Mouse (Mus musculus) midbrain, embryonic 14.5 days (tissue): ENCODE data around the gene S100a6. TPM values are rescaled to one million over a fixed set of nuclear protein-coding genes. Genes with fewer than 3 reads are reported as not detected.

ENCODE experiments used
- ATAC-seq: fragments of 200-750 bp; cut with Nextera tagmentation; 2 replicates; pipeline ENCODE4 v1.8.0; 2017; ENCODE audit warnings: moderate number of reproducible peaks, moderate library complexity; ENCODE audit not compliant: low FRiP score, low TSS enrichment
- DNase-seq: peaks from one replicate; pipeline ENCODE4 v3.0.0-alpha.2; 2015
- H3K27ac ChIP-seq: fragments of 300-500 bp; sonication (generic); replicated peaks from 2 replicates; pipeline ENCODE4 v1.5.1; 2014; ENCODE audit warnings: mild to moderate bottlenecking, low read depth, low read length, moderate library complexity
- H3K27me3 ChIP-seq: fragments of 300-500 bp; sonication (generic); 2 replicates; pipeline ENCODE4 v1.6.1; 2014; ENCODE audit warnings: low read length, control low read depth, mixed read lengths; ENCODE audit not compliant: control insufficient read depth, insufficient read depth
- H3K36me3 ChIP-seq: fragments of 300-500 bp; sonication (generic); 2 replicates; pipeline ENCODE4 v1.6.1; 2014; ENCODE audit warnings: low read length, control low read depth; ENCODE audit not compliant: control insufficient read depth, insufficient read depth
- H3K4me1 ChIP-seq: fragments of 300-500 bp; sonication (generic); 2 replicates; pipeline ENCODE4 v1.6.1; 2014; ENCODE audit warnings: mild to moderate bottlenecking, antibody characterized with exemption, low read length, control low read depth; ENCODE audit not compliant: control insufficient read depth, insufficient read depth
- H3K4me2 ChIP-seq: fragments of 300-500 bp; sonication (generic); 2 replicates; pipeline ENCODE4 v1.6.1; 2014; ENCODE audit warnings: mild to moderate bottlenecking, low read length, moderate library complexity
- H3K4me3 ChIP-seq: fragments of 300-500 bp; sonication (generic); replicated peaks from 2 replicates; pipeline ENCODE4 v1.5.1; 2014; ENCODE audit warnings: low read depth, low read length
- H3K9ac ChIP-seq: fragments of 300-500 bp; sonication (generic); replicated peaks from 2 replicates; pipeline ENCODE4 v1.6.1; 2014; ENCODE audit warnings: mild to moderate bottlenecking, low read length, moderate library complexity
- H3K9me3 ChIP-seq: fragments of 300-500 bp; sonication (generic); 2 replicates; pipeline ENCODE4 v1.6.1; 2016; ENCODE audit warnings: low read length, control low read depth, mixed read lengths; ENCODE audit not compliant: control insufficient read depth
- WGBS: fragments of 180-500 bp; shearing (Covaris S2); extraction: QIAGEN DNeasy Blood & Tissue Kit; methylation state at CpG from one replicate; pipeline ENCODE4 v1.1.7; 2014; 5-methylcytosine and 5-hydroxymethylcytosine counted together
- polyA plus RNA-seq: library from polyadenylated mRNA; unstranded; fragments of >200 nt; fragmentation: Nextera tagmentation; extraction: Ambion mirVana; gene quantifications from 2 replicates; pipeline ENCODE4 v1.2.1, GENCODE M21; 2014

S100a6 gene
- polyA plus RNA-seq, 1 experiment from 2014 or later: 32.0 TPM

- Histone ChIP-seq H3K27me3 (no peaks in the 10 kb centered on the region), H3K4me3 (no peak overlapping the region), H3K9me3 (no peaks in the 10 kb centered on the region; the same call in 1 of the 2 replicates), H3K36me3 (no peaks in the 10 kb centered on the region), H3K27ac (no peak overlapping the region), H3K4me2 (no peak overlapping the region), H3K4me1 (peaks cover 7% of the 10 kb centered on the region), H3K9ac (no peak overlapping the region)
- 82% methylated on average over 11 of the region's 11 CpGs for WGBS
- DNase-seq (no peak), ATAC-seq (no peak)
These were observed 2.0 kb downstream of the S100a6 start for GRCm38 (mm10) chr3:90614611-90615251.

GRCm38 (mm10) chr3:90615415-90615814 is 2.7 kb downstream of the S100a6 start:
- Histone ChIP-seq H3K4me2 (no peak overlapping the region), H3K9me3 (no peaks in the 10 kb centered on the region; the same call in 1 of the 2 replicates), H3K9ac (no peak overlapping the region), H3K4me3 (no peak overlapping the region), H3K27me3 (no peaks in the 10 kb centered on the region), H3K27ac (no peak overlapping the region), H3K36me3 (no peaks in the 10 kb centered on the region), H3K4me1 (peaks cover 7% of the 10 kb centered on the region)
- peak; percentile 66 for DNase-seq
- no peak for ATAC-seq
- 7% methylated on average over 7 of the region's 7 CpGs for WGBS

- ATAC-seq: no peak
- no peak overlapping the region for H3K9ac ChIP-seq
- WGBS: 88% methylated on average over 1 of the region's 1 CpGs
These were observed 3.2 kb downstream of the S100a6 start for GRCm38 (mm10) chr3:90615911-90616310.

GRCm38 (mm10) chr3:90617586-90617985 is 4.9 kb downstream of the S100a6 start:
- ATAC-seq: no peak
- Histone ChIP-seq H3K9ac (no peak overlapping the region), H3K36me3 (no peaks in the 10 kb centered on the region), H3K9me3 (no peaks in the 10 kb centered on the region; the same call in 1 of the 2 replicates), H3K4me1 (peaks cover 7% of the 10 kb centered on the region), H3K4me2 (no peak overlapping the region), H3K27ac (no peak overlapping the region), H3K27me3 (no peaks in the 10 kb centered on the region), H3K4me3 (no peak overlapping the region)
- 13% methylated on average over 1 of the region's 1 CpGs for WGBS
- DNase-seq: no peak

More at GRCm38 (mm10) chr3:90615911-90616310, 3.2 kb downstream of the S100a6 start:
- Histone ChIP-seq H3K4me1 (peaks cover 7% of the 10 kb centered on the region), H3K27ac (no peak overlapping the region), H3K4me2 (no peak overlapping the region), H3K9me3 (no peaks in the 10 kb centered on the region; the same call in 1 of the 2 replicates), H3K27me3 (no peaks in the 10 kb centered on the region), H3K36me3 (no peaks in the 10 kb centered on the region), H3K4me3 (no peak overlapping the region)
- no peak for DNase-seq

- Histone ChIP-seq H3K9ac (no peak overlapping the region), H3K27me3 (no peaks in the 10 kb centered on the region), H3K27ac (no peak overlapping the region), H3K9me3 (no peaks in the 10 kb centered on the region; the same call in 1 of the 2 replicates), H3K4me3 (no peak overlapping the region), H3K4me1 (peaks cover 13% of the 10 kb centered on the region), H3K4me2 (no peak overlapping the region), H3K36me3 (no peaks in the 10 kb centered on the region)
- WGBS: 55% methylated on average over 7 of the region's 7 CpGs
- ATAC-seq (no peak), DNase-seq (no peak)
These were observed 8.9 kb downstream of the S100a6 start for GRCm38 (mm10) chr3:90621552-90621951.

- H3K9ac ChIP-seq: no peak overlapping the region
- H3K9me3 ChIP-seq: no peaks in the 10 kb centered on the region
- peak overlapping the region; percentile 52; the same call in 1 of the 2 replicates for H3K27ac ChIP-seq
- H3K4me2 ChIP-seq: no peak overlapping the region
- H3K36me3 ChIP-seq: no peaks in the 10 kb centered on the region
- peaks cover 13% of the 10 kb centered on the region for H3K4me1 ChIP-seq
- ATAC-seq (peak; percentile 76; the same call in 1 of the 2 replicates), DNase-seq (peak; percentile 81)
- H3K4me3 ChIP-seq: no peak overlapping the region
- WGBS: 6% methylated on average over 2 of the region's 2 CpGs
- H3K27me3 ChIP-seq: no peaks in the 10 kb centered on the region
These were observed 10.9 kb downstream of the S100a6 start for GRCm38 (mm10) chr3:90623435-90624071.

GRCm38 (mm10) chr3:90625496-90625895 is 12.8 kb downstream of the S100a6 start:
- H3K4me3 ChIP-seq: no peak overlapping the region
- no peak overlapping the region for H3K4me2 ChIP-seq
- peaks cover 13% of the 10 kb centered on the region for H3K4me1 ChIP-seq
- no peaks in the 10 kb centered on the region for H3K9me3 ChIP-seq
- ATAC-seq (no peak), DNase-seq (no peak)
- no peaks in the 10 kb centered on the region for H3K36me3 ChIP-seq
- no peak overlapping the region for H3K27ac ChIP-seq
- 80% methylated on average over 5 of the region's 5 CpGs for WGBS
- no peak overlapping the region for H3K9ac ChIP-seq
- no peaks in the 10 kb centered on the region for H3K27me3 ChIP-seq

GRCm38 (mm10) chr3:90626266-90627021 is 13.8 kb downstream of the S100a6 start:
- Histone ChIP-seq H3K27me3 (no peaks in the 10 kb centered on the region), H3K9ac (no peak overlapping the region), H3K4me3 (no peak overlapping the region), H3K36me3 (no peaks in the 10 kb centered on the region), H3K4me2 (no peak overlapping the region), H3K9me3 (no peaks in the 10 kb centered on the region), H3K27ac (no peak overlapping the region), H3K4me1 (peaks cover 13% of the 10 kb centered on the region)
- ATAC-seq: no peak
- 81% methylated on average over 9 of the region's 9 CpGs for WGBS
- no peak for DNase-seq
